ENCODE assay signal across 19 mouse cellular contexts in genomic region chr13:99605866-99606605, GRCm38 (mm10).
"Had no signal": no experiment of that assay in that cellular context is flagged by ENCODE, and none has a peak within 500 bp of the region (broad histone marks: within the 10 kb centered on the region; RNA-seq: fewer than 3 reads in every experiment).

No protein-coding gene starts in this region.

- H3K9me3 ChIP-seq: hindbrain, embryonic 13.5 days; hindbrain, embryonic 15.5 days; kidney, embryonic 15.5 days; limb, embryonic 15.5 days; liver, embryonic 12.5 days had no signal

- H3K4me3 ChIP-seq: heart, adult 2 months; heart, embryonic 15.5 days; hindbrain, embryonic 13.5 days; hindbrain, embryonic 15.5 days; kidney, embryonic 15.5 days; limb, embryonic 13.5 days; limb, embryonic 15.5 days; liver, embryonic 12.5 days had no signal

- H3K9ac ChIP-seq: forebrain, postnatal 0 days; heart, embryonic 15.5 days; hindbrain, embryonic 13.5 days; hindbrain, embryonic 15.5 days; kidney, embryonic 15.5 days; limb, embryonic 13.5 days; limb, embryonic 15.5 days; liver, embryonic 12.5 days; liver, embryonic 14.5 days had no signal

- H3K27me3 ChIP-seq: heart, embryonic 15.5 days; hindbrain, embryonic 13.5 days; hindbrain, embryonic 15.5 days; kidney, embryonic 15.5 days; limb, embryonic 13.5 days; limb, embryonic 15.5 days; liver, embryonic 12.5 days had no signal

- DNase-seq: forebrain, postnatal 0 days; gastrocnemius, postnatal 14 days; gastrocnemius, postnatal 36 days; heart, adult 2 months; kidney, adult 11 months; layer of hippocampus, adult 9-11 months; layer of hippocampus, postnatal 36 days; left cerebral cortex, postnatal 4 days had no signal

- H3K36me3 ChIP-seq: heart, embryonic 15.5 days; hindbrain, embryonic 13.5 days; hindbrain, embryonic 15.5 days; kidney, embryonic 15.5 days; limb, embryonic 13.5 days; limb, embryonic 15.5 days; liver, embryonic 12.5 days had no signal

- ATAC-seq: forebrain, postnatal 0 days; hindbrain, postnatal 0 days; intestine, embryonic 16.5 days; liver, embryonic 12.5 days had no signal

- H3K4me2 ChIP-seq: heart, embryonic 15.5 days; hindbrain, embryonic 13.5 days; hindbrain, embryonic 15.5 days; kidney, embryonic 15.5 days; limb, embryonic 13.5 days; limb, embryonic 15.5 days; liver, embryonic 12.5 days had no signal

- H3K4me1 ChIP-seq: kidney, embryonic 15.5 days had no signal

- H3K27ac ChIP-seq: heart, adult 2 months; heart, embryonic 15.5 days; hindbrain, embryonic 13.5 days; hindbrain, embryonic 15.5 days; hindbrain, postnatal 0 days; kidney, embryonic 15.5 days; kidney, postnatal 0 days; limb, embryonic 13.5 days; limb, embryonic 15.5 days; liver, embryonic 12.5 days; liver, embryonic 14.5 days had no signal
